Mouse (Mus musculus): Measurements from ENCODE around the gene Lypd4.
"Not testable (repeated sequence)": the region's sequence is repeated elsewhere in the genome, so short reads cannot be mapped to it uniquely, and the experiment has no call there.

The Lypd4 gene

GRCm38 (mm10) chr7:24845713-24846112 lies 24.0 kb downstream of the Lypd4 start:
- DNase-seq = no peak

- DNase-seq = no peak
Measured at GRCm38 (mm10) chr7:24845181-24845580, 24.6 kb downstream of the Lypd4 start.

DNA sequence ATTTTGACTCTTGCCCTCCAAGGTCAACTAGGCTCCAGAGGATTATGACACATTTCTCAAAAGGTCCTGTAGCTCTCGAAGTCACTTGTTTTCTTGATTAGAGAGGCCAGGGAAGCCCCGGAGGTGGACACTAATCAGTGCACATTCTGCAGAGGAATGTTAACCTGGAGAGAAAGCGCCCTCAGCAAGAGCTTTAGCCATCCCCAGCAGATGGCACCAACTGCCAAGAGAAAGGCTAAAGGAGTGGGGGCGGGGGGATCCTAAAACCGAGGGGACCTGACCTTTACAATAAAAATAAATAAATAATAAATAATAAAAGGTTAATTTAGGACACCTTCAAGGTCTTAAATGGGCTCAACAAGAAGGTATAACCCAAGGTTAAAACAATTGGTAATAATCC lies 25.6 kb downstream of the Lypd4 start:
- DNase-seq = no peak

DNA sequence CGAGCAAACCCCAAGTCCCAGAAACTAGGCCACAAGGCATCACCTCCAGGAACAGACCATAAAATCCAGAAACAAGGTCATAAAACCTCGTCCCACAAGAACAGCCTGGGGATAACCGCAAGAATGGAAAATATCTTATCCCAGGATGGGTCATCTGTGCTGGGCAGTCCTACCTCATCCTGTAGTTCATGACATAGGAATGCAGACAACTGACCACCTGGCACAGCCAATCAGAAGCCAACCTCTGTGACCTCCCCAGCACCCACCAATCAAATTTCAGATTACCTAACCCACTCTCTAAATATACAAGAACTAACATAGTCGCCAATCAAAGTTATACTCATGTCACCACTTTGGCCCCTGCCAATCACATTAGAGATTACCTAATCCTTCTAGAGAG lies 28.7 kb downstream of the Lypd4 start:
- DNase-seq = no peak

DNA sequence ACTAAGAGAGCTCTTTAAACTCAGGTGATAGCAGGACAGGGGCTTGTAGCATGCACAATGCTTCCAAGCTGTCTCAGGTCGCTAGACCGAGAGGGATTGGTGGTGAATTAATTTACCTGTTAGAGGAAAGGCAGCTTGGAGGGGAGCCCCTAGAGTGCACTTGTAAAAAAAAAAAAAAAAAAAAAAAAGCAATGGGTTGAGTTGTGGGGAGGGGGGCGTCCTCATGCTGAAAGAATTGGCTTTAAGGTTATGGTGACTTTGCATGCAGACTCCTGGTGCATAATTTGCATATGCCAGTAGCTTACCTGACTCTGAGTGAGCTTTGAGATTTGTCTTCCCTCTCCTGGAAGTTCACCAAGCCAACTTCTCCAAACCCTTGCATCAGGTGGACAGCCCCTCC lies 29.4 kb downstream of the Lypd4 start:
- no peak for DNase-seq

- DNase-seq = no peak
Measured at GRCm38 (mm10) chr7:24839410-24839808, 30.3 kb downstream of the Lypd4 start.

DNA sequence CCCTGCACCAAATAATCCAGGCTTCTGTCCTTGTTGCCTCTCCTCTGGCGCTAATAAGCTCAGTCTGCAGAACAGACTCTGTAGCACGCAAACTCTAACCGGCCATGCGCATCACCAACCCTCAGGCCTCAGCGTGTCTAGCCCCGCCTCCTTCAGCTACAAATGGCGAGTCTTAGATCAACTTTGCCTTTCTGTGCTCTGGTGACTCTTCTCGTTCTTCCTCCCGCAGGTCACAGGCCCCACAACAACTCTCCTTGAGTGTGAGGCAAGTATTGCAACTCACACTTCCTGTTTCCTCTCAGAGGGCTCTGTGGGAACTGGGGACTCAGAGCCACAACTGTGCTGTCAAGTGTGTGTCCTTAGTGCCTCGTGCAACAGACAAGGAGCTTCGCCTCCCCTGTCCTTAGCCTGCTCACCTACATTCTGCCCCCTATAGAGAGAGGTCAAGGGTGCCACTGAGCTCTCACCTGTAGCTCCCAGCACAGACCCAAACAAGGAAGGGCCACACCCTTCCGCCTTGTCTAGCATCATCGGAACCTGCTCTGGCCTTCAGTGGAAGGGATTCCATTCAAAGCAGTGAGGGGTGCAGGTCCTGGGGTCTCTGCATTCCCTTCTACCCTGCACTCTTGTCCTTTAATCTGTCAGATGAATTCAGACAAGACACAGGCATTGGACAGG lies 30.9 kb downstream of the Lypd4 start:
- not testable (repeated sequence) for DNase-seq

- peak; percentile 59 to 74 for DNase-seq
Measured at GRCm38 (mm10) chr7:24827181-24827580, 42.6 kb downstream of the Lypd4 start.

DNA sequence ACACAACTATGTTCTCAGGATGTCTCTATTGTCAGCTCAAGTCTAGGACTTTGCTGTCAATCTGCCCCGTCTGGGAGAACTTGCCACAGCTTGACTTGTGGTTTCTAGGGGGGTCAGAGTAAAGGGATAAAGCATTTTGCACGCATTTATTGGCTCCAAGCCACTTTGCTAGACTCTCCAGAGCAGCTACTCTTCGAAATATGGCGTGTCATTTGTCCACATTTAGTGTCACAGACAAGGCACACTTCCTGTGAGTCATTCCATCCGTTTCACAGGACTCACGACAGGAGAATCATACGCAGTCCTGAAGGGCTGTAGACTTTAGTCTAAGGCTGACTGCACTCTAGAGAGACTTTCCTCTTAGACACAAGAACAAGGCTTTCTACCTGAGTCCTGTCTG lies 45.3 kb downstream of the Lypd4 start:
- DNase-seq = no peak

GRCm38 (mm10) chr7:24817502-24817901 lies 52.2 kb downstream of the Lypd4 start:
- peak; percentile 91 to 93 for DNase-seq
